Mouse (Mus musculus): ENCODE data around the gene Cacna2d3. TPM values are rescaled to one million over a fixed set of nuclear protein-coding genes. Genes with fewer than 3 reads are reported as not detected.

Gene Cacna2d3
- polyA plus RNA-seq, 1 experiment from 2014 or later = 0.16 TPM

- DNase-seq (no peak), ATAC-seq (ENCODE audit: low read depth) (no peak)
- H3K36me3 ChIP-seq = no peaks in the 10 kb centered on the region
- H3K4me1 ChIP-seq (replicated peaks) = no peaks in the 10 kb centered on the region
- 63% methylated on average over 19 of the region's 19 CpGs for WGBS (ENCODE audit: insufficient replicate concordance)
- H3K27me3 ChIP-seq = no peaks in the 10 kb centered on the region
- H3K4me3 ChIP-seq (replicated peaks) = no peak overlapping the region
- H3K4me2 ChIP-seq = no peak overlapping the region
- no peak overlapping the region for H3K27ac ChIP-seq
- H3K9me3 ChIP-seq (replicated peaks) = no peaks in the 10 kb centered on the region
- H3K9ac ChIP-seq = no peak overlapping the region
Measured at GRCm38 (mm10) chr14:29228976-29229716, 492.5 kb downstream of the Cacna2d3 start.

GRCm38 (mm10) chr14:29228471-29228870 is 493.2 kb downstream of the Cacna2d3 start:
- Histone ChIP-seq H3K4me3 (replicated peaks) (no peak overlapping the region), H3K36me3 (no peaks in the 10 kb centered on the region), H3K9ac (no peak overlapping the region), H3K27me3 (no peaks in the 10 kb centered on the region), H3K4me1 (replicated peaks) (no peaks in the 10 kb centered on the region), H3K9me3 (replicated peaks) (no peaks in the 10 kb centered on the region), H3K27ac (no peak overlapping the region), H3K4me2 (no peak overlapping the region)
- DNase-seq (no peak), ATAC-seq (ENCODE audit: low read depth) (no peak)

DNA sequence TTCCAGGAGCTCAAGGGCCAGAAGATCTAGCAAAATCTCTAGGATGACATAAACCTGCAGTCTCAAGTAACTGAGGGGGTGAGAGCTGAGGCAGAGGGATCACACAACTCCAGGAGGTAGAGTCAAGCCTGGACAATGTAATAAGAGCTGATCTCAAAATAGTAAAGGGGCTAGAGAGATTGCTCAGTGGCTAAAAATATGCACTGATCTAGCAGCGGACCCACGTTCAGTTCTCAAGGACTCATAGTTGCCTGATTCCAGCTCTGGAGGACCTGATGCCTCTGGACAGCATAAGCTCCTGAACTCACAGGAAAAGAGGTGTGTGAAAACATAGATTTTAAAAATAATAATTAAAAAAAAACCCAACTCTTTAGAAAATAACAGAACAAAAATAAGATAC is 493.7 kb downstream of the Cacna2d3 start:
- no peak overlapping the region for H3K9ac ChIP-seq
- H3K27ac ChIP-seq = no peak overlapping the region
- H3K4me1 ChIP-seq (replicated peaks) = no peaks in the 10 kb centered on the region
- H3K9me3 ChIP-seq (replicated peaks) = no peaks in the 10 kb centered on the region
- 71% methylated on average over 2 of the region's 2 CpGs for WGBS (ENCODE audit: insufficient replicate concordance)
- no peak overlapping the region for H3K4me3 ChIP-seq (replicated peaks)
- H3K27me3 ChIP-seq = no peaks in the 10 kb centered on the region
- ATAC-seq (ENCODE audit: low read depth) = no peak
- H3K36me3 ChIP-seq = no peaks in the 10 kb centered on the region
- DNase-seq = no peak
- H3K4me2 ChIP-seq = no peak overlapping the region

GRCm38 (mm10) chr14:29225754-29226365 is 495.8 kb downstream of the Cacna2d3 start:
- Histone ChIP-seq H3K27me3 (no peaks in the 10 kb centered on the region), H3K4me3 (replicated peaks) (no peak overlapping the region), H3K9me3 (replicated peaks) (no peaks in the 10 kb centered on the region), H3K9ac (no peak overlapping the region), H3K36me3 (no peaks in the 10 kb centered on the region), H3K4me2 (no peak overlapping the region), H3K4me1 (replicated peaks) (no peaks in the 10 kb centered on the region), H3K27ac (no peak overlapping the region)
- DNase-seq (no peak), ATAC-seq (ENCODE audit: low read depth) (no peak)
- WGBS (ENCODE audit: insufficient replicate concordance) = 50% methylated on average over 2 of the region's 2 CpGs

GRCm38 (mm10) chr14:29223012-29223411 is 498.7 kb downstream of the Cacna2d3 start:
- Histone ChIP-seq H3K27ac (no peak overlapping the region), H3K4me3 (replicated peaks) (no peak overlapping the region), H3K4me2 (no peak overlapping the region), H3K4me1 (replicated peaks) (no peaks in the 10 kb centered on the region), H3K9me3 (replicated peaks) (no peaks in the 10 kb centered on the region), H3K9ac (no peak overlapping the region), H3K36me3 (no peaks in the 10 kb centered on the region), H3K27me3 (no peaks in the 10 kb centered on the region)
- ATAC-seq (ENCODE audit: low read depth) = no peak
- 46% methylated on average over 1 of the region's 1 CpGs for WGBS (ENCODE audit: insufficient replicate concordance)
- no peak for DNase-seq

DNA sequence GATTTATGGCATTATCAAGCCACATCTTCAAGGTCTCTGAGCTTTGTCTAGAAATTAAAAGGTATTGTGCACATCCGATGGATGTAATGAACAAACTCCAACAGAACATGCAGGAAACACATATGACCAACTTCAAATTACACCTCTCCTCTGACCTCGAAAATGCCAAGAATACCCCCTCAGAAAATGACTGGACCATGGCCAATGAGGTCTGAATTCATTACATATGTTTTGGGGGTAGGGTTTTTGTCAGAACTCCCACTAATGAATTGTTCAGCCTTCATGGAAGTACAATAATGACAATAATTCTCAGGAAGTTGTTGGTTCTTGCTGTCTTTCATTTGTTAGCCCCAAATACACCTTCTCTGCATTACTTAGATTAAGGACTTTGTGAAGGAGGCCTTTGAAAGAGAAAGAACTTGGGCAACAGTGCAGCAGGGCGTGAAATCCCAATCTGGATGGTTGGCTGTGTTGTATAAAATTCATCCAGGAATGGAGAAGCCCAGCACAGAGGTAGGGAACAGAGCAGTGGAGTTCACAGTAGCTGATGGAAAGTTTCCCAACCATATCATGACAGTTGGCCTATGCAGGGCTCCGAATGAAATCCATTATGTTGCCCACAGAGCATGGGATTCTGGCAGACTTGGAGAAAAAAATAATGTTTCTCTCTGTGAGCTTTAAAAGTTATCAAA is 499.3 kb downstream of the Cacna2d3 start:
- H3K9me3 ChIP-seq (replicated peaks) = no peaks in the 10 kb centered on the region
- no peaks in the 10 kb centered on the region for H3K4me1 ChIP-seq (replicated peaks)
- no peak overlapping the region for H3K9ac ChIP-seq
- ATAC-seq (ENCODE audit: low read depth) = no peak
- WGBS (ENCODE audit: insufficient replicate concordance) = 48% methylated on average over 4 of the region's 4 CpGs
- no peaks in the 10 kb centered on the region for H3K27me3 ChIP-seq
- H3K4me2 ChIP-seq = no peak overlapping the region
- no peak overlapping the region for H3K4me3 ChIP-seq (replicated peaks)
- no peaks in the 10 kb centered on the region for H3K36me3 ChIP-seq
- no peak for DNase-seq
- H3K27ac ChIP-seq = no peak overlapping the region

- Histone ChIP-seq H3K27me3 (no peaks in the 10 kb centered on the region), H3K4me2 (no peak overlapping the region), H3K4me1 (replicated peaks) (no peaks in the 10 kb centered on the region), H3K4me3 (replicated peaks) (no peak overlapping the region), H3K9ac (no peak overlapping the region), H3K36me3 (no peaks in the 10 kb centered on the region), H3K9me3 (replicated peaks) (no peaks in the 10 kb centered on the region), H3K27ac (no peak overlapping the region)
- WGBS (ENCODE audit: insufficient replicate concordance) = 59% methylated on average over 1 of the region's 1 CpGs
- ATAC-seq (ENCODE audit: low read depth) (no peak), DNase-seq (no peak)
Measured at GRCm38 (mm10) chr14:29216106-29216505, 505.6 kb downstream of the Cacna2d3 start.

DNA sequence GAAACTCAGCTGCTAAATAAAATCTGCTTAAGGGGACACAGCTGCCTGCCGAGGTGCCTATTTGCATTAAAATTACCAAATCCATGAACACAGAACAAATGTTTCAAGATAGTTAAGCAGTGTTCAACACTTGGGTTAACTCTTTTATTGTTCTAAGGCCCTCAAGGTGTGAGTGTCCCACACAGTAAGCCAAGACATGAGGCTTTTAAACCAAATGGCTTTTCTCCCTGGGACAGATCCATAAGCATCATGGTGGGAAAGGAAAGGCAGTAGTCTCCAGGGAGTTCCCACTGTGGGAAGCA is 516.7 kb downstream of the Cacna2d3 start:
- DNase-seq (no peak), ATAC-seq (ENCODE audit: low read depth) (no peak)
- no peak overlapping the region for H3K4me3 ChIP-seq (replicated peaks)
- no peaks in the 10 kb centered on the region for H3K36me3 ChIP-seq
- no peak overlapping the region for H3K9ac ChIP-seq
- H3K9me3 ChIP-seq (replicated peaks) = no peaks in the 10 kb centered on the region
- WGBS (ENCODE audit: insufficient replicate concordance) = 57% methylated on average over 1 of the region's 1 CpGs
- no peaks in the 10 kb centered on the region for H3K27me3 ChIP-seq
- no peaks in the 10 kb centered on the region for H3K4me1 ChIP-seq (replicated peaks)
- H3K4me2 ChIP-seq = no peak overlapping the region
- H3K27ac ChIP-seq = no peak overlapping the region

GRCm38 (mm10) chr14:29204236-29204966 is 517.3 kb downstream of the Cacna2d3 start:
- Histone ChIP-seq H3K9me3 (replicated peaks) (no peaks in the 10 kb centered on the region), H3K27ac (no peak overlapping the region), H3K4me3 (replicated peaks) (no peak overlapping the region), H3K9ac (no peak overlapping the region), H3K4me1 (replicated peaks) (no peaks in the 10 kb centered on the region), H3K36me3 (no peaks in the 10 kb centered on the region), H3K27me3 (no peaks in the 10 kb centered on the region), H3K4me2 (no peak overlapping the region)
- WGBS (ENCODE audit: insufficient replicate concordance) = 76% methylated on average over 10 of the region's 10 CpGs
- DNase-seq (no peak), ATAC-seq (ENCODE audit: low read depth) (no peak)

- Histone ChIP-seq H3K4me1 (replicated peaks) (no peaks in the 10 kb centered on the region), H3K9ac (no peak overlapping the region), H3K27ac (no peak overlapping the region), H3K4me3 (replicated peaks) (no peak overlapping the region), H3K4me2 (no peak overlapping the region), H3K27me3 (no peaks in the 10 kb centered on the region), H3K9me3 (replicated peaks) (no peaks in the 10 kb centered on the region), H3K36me3 (no peaks in the 10 kb centered on the region)
- ATAC-seq (ENCODE audit: low read depth) (no peak), DNase-seq (no peak)
Measured at GRCm38 (mm10) chr14:29196171-29196570, 525.5 kb downstream of the Cacna2d3 start.

- DNase-seq = no peak
- Histone ChIP-seq H3K9ac (no peak overlapping the region), H3K36me3 (no peaks in the 10 kb centered on the region), H3K4me3 (replicated peaks) (no peak overlapping the region), H3K27ac (no peak overlapping the region), H3K4me1 (replicated peaks) (no peaks in the 10 kb centered on the region), H3K9me3 (replicated peaks) (no peaks in the 10 kb centered on the region), H3K27me3 (no peaks in the 10 kb centered on the region), H3K4me2 (no peak overlapping the region)
- ATAC-seq (ENCODE audit: low read depth) = no peak
- WGBS (ENCODE audit: insufficient replicate concordance) = 62% methylated on average over 3 of the region's 3 CpGs
Measured at GRCm38 (mm10) chr14:29191426-29191825, 530.2 kb downstream of the Cacna2d3 start.

All from liver, embryonic 13.5 days (tissue).